Mouse (Mus musculus) v-Abl transformed pro-B cells (cell line): ENCODE results near the gene Rasgef1c.

Experiments used
- in situ Hi-C, 2 experiments: fragments of 400-800 bp; cut with MboI; formaldehyde crosslinking; loops; one replicate each; pipeline ENCODE4 v1.15.1; 2025; ENCODE audit not compliant: unreplicated experiment in 2 of 2

The Rasgef1c gene

DNA sequence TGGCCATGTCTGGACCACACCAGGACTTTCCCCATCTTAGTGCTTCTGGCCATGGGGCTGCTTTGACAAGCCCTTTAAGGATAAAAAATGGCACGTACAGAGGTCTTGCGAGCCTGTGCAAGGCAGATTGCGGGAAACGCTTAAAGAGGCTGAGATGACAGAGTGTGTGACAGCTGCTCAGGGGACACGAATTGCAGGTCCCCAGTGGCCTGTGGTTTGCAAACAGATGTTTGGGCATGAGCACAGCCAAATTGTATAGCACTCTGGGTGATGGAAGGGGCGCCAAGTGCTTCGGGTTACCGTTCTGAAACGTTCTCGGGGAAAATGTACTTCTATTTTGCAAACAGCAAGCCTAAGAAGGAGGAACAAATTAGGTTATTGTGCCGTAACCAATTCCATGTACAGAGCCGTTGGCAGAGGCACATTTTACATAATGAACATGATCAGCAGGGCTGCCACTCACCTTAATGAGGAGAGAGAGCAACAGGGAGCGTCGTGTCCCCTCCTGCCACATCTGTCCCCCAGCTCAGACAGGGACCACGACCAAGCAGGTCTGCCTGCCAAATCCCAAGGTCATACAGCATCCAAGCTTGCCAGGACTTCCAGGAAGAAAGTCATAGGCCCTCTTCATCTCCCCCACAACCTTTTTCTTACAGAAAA, 17.0 kb downstream of the Rasgef1c start:
- in situ Hi-C loops = no loop called here

DNA sequence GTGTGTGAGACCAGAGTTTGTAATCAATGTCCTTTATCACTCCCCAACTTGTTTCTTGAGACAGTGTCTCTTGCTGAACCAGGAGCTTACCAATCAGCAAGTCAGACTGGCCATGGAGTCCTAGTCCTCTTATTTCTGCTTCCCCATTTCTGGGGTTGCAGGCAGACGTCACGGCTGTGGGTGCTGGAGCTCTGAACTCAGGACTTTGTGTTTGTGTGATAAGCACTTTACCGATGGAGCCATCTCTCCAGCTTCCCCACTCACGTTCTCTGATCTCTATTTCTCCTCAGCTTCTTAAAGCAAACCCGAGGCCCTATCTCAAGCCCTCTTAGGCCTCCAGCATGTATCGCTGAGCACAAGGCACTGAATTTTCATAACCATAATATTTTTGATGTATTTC, 17.7 kb downstream of the Rasgef1c start:
- in situ Hi-C loops = no loop called here

DNA sequence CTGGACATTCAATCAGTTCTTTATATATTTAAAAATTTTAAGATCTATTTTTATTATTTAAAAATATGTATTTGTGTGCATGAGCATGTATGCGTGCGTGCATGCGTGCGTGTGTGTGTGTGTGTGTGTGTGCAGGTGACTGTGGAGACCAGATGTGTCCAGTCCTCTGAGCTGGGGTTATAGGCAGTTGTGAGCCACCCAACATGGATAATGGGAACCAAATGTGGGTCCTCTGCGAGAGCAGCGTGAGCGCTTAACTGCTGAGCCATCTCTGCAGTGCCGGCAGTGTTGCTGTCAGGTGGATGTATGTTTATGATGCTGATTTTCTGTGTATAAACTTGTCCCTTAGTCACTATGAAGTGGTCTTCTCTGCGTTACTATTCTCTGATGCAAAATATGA, 21.9 kb downstream of the Rasgef1c start:
- in situ Hi-C loops = no loop called here

DNA sequence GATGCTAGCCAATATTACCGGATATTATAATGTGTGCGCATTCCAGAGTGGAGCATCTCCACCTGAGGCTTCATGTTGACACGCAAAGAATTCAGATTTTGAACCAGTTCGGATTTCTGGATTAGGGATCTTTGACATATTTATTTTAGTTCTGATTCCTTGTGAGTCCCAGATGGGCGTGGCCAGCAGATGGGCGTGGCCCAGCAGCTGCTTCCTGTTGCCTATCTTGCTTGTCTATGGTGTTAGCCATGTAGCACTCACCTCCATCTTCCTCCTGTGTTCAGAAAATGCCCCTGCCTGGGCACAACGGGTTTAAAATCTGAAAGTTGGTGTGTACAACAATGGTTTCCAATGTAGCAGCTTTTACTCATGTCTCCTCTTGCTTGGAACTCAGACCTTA, 24.5 kb downstream of the Rasgef1c start:
- in situ Hi-C loops = no loop called here

DNA sequence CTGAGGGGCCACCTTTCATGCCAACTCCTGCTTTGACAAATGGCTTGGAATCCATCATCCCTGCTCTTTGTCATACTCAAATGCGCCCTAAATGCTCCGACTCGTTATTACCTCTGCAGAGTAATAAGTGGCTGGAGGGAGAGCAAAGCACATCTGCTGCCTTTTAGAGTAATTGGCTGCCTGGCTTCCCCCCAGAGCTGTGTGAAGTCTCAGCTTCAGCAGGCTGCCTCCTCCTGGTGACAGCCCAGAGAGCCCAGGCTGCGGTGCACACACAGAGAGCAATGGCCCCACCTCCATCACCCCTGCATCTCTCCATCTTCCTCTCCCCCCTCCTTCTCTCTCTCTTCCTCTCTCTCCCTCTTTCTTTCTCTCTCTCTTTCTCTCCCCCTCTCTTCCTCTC, 25.5 kb downstream of the Rasgef1c start:
- in situ Hi-C loops = no loop called here

DNA sequence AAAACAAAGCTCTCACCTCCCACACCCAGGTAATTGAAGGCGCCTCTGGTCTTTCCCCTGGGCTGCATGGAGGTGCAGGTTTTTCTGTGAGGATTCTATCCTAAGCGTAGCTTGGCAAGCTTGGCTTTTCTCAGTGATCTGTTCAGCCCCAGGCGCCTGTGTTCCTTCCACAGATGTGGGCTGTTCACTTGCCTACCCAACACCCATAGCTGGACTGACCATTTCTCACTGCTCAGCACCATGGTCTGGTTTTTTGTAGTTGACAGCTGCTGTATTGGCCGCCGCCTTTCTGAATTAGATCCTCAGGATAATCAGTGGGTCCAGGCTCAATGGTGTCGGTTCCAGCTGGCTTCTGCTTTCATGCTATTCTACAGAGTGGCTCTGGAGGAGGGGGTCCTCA, 26.0 kb downstream of the Rasgef1c start:
- in situ Hi-C loops = no loop called here

DNA sequence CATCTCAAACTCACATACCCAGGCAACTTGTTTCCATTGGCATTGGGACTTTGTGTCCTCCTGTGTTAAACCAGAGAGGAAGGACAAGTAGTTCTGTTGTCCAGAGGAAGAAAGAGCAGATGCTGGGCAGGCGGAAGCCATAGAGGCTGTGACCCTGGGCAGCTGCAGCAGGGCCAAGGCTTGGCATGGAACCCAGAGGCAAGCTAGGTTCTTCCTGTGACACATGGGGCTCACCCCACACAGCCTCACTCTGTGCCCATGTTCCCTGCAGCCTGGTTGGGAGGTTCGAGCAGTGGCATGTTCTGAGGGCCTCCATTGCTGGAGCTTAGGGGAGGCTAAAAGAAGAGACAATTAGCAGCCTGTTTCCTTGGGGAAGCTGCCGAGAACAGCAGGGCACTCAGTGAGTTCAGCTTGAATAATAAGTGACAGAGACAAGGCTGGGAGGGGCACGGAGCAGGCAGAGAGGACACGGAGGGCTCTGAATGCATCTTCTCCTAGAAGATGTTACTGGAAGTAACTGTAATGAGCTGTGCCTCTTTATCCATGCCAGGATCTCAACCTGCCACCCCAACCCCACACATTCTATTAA, 29.5 kb downstream of the Rasgef1c start:
- in situ Hi-C loops = no loop called here

DNA sequence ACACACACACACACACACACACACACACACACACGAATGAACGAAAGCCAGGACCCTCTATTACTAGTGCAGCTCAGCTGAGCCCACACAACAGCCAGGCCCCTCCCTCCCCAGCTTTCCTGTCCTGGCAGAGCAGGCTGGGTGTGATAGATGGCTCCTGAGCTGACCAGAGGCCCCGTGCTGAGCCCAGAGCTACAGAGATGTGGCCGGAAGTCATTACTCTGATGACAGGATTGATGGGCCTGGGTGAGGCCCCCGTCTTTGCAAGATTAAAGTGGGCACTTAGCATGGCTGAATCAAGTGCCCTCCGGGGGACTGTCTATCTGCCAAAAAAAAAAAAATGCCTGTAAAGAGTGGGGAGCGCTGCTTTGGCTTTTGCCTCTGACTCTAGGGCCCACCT, 30.2 kb downstream of the Rasgef1c start:
- in situ Hi-C loops = no loop called here

DNA sequence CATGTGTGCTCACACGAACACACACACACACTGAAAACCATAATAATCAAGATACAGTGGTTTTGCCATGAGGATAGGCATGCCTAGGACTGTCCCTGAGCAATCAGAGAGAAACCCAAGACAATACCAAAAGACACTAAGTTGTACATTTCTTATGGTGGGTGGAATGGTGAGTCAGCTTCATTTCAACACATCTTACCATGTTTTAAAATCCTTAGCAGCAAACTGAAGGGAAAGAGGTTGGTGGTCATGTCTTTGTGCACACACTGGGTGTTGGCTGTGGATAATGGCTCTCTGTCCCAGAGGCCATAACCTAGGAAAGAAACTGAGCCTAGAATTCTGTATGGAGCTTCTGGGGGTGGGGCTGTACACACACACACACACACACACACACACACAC, 32.2 kb downstream of the Rasgef1c start:
- in situ Hi-C loops = no loop called here

DNA sequence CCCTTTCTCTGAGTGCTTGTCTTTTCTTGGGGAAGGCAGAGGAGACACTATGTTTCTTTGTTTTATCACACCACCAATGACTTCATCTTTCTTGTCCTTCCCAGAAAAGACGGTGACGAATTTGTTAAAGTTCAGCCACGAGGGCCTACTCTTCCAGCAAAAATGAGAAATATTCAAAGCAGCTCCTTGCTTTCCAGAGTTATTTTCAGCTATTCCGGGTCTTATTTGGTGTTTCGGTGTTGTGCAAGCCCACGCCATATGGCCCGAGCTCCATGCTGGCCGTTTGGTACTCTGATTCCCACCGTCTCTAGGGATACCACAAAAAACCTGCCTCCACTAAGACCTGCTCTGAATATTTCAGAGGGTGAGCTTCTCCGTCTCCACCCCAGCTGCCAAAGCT, 32.7 kb downstream of the Rasgef1c start:
- in situ Hi-C loops = no loop called here

DNA sequence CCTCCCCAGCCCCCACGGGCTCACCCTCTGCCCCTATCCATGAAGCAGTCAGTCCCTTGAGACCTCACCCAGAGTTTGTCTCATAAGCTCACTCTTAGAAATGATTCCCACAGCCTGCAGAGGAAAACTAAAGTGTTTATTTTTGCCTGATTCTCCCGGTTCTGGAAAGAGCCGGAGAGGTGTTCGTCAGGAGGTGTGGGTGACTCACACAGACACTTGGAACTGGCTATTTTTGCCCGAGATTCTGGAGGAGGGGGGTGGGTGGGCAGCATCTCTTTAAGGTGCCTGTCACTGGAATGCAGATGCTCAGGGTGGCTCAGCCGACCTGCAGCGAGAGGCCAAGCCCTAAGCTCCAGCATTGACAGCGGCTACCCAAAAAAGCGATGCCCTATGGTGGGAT, 34.8 kb downstream of the Rasgef1c start:
- in situ Hi-C loops = no loop called here

DNA sequence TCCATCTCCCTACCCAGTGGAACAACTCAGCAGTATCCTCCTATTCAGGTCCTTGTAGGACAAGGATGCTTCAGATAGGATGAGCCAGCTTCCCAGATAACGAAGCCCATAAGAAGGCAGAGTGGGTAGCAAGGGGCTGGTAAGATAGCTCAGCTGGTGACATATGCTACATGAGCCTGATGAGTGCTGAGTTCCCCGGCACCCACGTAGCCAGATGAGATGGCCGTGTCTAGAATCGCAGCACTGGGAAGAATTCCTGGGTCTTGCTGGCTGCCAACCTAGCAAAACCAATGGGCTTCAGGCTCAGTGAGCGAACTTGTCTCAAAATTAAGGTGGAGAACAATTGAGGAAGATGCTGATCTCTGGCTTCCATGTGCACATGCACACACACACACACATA, 36.1 kb downstream of the Rasgef1c start:
- in situ Hi-C loops = no loop called here

DNA sequence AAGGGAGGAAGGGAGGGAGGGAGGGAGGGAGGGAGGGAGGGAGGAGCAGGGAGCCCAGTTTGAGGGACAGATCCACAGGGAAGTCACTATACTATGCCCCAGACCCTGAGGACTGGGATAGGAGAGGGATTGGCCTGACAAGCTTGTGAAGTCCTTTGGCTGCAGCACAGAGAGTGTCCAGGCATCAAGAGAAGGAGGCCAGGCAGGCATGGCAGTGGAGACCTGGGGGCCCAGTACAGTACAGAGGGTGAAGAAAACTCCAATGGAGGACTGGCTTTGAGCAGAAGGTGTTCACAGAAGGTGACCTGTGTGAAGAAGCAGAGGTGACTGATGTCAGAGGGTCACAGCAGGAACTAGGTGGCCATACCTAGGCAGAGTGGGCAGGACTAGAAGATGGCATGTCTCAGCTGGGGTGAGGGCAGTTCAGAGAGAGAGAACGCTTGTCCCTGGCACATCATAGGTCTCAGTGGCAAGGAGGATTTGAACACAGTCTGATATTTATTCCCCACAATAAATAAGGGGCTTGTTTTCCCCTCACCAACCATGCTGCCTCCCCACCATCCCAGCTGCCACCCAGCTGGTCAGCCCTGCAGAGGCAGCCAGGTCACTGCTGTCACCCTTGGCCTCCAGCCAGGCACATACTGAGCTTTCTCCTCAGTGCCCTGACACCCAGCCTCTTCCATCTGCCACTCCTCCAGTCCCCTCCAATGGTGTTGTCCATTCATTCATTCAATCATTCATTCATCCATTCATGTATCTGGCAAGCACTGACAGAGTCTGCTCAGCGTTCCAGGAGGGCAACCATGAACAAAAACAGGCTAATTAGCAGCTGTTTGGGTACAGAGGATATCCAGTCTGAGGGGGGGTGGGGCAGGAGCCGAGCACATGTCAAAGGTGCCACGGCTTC, 36.9 kb downstream of the Rasgef1c start:
- in situ Hi-C loops = no loop called here

DNA sequence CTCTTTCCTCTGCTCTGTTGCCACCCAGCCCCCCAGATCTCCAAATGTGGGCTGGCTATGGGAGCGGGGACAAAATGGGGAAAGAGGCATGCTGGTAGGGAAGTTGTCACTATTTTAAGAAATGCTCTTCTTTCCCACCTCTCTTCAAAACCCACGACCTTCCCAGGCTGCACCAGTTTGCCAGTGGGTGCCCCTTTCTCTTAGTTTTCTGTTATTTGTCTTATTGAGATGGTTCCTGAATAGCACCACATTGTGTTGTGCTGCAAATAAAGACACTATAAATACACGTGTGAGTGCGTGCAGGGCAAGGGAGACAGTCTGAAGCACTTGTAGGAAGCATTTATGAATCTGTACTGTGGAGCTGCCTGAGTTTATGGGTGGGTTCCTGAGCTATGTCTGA, 41.2 kb downstream of the Rasgef1c start:
- in situ Hi-C loops = no loop called here

DNA sequence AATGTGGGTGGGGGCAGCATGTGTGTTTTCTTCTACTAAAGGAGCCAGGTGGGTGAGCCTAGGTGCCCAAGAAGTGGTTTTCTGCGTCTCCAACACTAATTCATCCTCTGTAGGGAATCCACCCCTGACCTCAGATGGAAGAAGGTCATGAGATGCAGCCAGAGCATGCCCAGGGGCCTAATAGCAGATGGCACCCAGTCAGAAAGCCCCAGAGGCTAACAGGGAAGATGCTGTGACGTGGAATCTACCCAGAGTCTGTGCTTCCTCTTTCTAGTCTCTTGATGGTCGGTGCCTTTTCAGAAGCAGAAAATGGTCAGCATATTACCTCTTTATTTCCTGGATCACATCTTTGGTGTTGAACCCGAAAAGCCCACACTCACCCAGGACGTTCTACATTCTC, 42.3 kb downstream of the Rasgef1c start:
- in situ Hi-C loops = no loop called here

DNA sequence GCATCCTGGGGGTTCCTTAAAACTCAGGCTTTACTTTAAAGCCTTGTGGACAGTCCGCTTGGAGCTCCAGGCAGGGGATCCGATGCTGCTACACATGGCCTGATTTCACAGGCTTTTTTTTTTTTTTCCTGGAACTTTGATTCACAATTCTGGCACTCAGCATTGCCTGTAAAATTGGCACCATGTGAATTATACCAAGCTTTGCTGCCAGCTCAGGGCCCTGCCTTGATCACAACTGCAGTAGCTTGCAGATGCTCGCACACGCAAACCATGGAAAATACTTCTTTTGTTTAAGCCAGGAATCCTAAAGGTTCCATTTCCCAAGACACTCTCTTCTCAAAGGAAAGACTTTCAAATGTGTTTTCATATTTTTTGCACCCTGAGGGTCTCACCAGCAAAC, 44.1 kb downstream of the Rasgef1c start:
- in situ Hi-C loops = no loop called here

DNA sequence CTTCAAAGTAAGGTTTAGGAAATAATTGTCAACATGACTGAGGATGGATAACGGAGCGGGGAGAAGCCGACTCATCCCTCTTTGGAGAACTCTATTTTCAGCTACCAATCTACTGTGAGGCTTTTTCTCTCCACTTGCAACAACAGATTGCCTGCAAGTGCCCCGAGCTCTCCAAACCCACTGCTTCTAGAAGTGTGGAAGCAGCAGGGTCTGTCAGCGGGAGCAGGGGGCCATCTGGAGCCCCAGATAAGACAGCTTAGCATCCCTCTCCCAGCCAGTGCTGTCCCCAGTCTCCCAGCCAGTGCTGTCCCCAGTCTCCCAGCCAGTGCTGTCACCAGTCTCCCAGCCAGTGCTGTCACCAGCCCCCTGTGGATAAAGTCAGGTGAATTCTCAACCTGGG, 48.2 kb downstream of the Rasgef1c start:
- in situ Hi-C loops = loop anchor here in 1 of 2 experiments (25.0 kb wide), 1 partner anchor 213 kb away; no protein-coding TSS in a partner anchor

DNA sequence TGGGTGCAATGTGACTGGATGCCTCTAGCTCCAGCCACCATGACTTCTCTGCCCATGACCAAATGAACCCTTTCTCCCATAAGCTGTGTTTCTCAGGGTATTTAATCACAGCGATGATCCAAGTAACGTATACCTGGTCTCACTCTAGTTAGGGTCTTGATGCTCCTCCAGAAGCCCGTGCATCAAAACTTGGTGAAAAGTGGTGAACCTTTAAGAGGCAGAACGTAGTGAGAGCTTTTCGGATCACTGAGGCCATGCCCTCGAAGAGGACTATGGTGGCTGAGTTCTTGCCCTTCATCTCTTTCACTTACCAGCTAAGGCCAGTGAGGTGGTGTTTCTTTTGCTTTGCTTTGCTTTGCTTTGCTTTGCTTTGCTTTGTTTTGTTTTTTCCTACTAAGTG, 52.0 kb downstream of the Rasgef1c start:
- in situ Hi-C loops = loop anchor here in 1 of 2 experiments (25.0 kb wide), 1 partner anchor 216 kb away; no protein-coding TSS in a partner anchor

DNA sequence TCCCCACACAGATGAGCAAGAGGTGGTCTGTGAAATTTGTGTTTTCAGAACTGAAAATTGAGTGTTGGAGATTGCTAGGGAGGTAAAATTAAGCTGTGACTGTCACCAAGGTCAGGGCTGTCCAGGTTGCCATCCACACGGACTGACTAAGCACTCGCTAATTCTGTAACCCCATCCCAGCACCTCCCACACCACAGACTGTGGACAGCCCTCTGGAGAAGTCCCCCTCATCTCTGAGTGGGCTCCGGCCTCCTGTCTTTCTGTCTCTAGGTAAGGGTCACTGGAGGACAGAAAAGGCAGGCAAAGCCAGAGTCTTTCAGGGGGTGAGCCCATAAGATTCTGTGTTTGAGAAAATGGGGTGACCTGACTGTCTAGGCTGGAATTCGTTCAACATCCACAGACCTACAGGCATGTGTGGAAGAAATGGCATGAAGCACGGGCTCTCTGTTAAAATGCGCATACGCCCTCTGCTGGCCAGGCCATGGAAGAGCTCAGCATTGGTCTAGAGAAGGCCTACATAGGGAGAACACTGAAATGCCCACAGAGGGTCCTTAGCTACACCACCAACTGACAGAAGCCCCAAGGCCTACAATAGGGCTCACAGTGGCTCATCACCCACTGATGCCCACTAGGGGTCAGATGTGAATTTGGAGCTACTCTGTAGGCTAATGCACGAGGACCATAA, 54.1 kb downstream of the Rasgef1c start:
- in situ Hi-C loops = loop anchor here (5.0 to 25.0 kb wide), 3 partner anchors 53 to 298 kb away; partner anchors contain the start of gene Rasgef1c (in 2 of the 2)

DNA sequence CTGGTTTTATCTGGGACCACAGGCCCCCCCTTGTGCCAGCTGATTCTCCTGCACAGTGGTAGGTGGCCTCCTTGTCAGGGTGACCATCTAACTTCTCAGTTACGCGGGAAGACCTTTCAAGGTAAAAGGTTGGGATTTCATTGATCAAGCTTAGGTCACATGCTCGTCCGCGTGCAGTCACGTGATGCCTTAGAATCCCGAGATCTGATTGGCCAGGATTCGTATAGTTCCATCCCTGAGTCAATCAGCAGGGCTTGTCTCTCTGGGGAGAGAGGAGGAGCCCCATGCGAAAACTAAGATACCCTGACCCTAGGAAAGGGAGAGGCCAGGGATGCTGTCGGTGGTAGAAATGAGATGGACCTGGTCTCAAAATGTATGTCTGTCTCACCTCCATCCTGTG, 56.4 kb downstream of the Rasgef1c start:
- in situ Hi-C loops = loop anchor here (5.0 to 25.0 kb wide), 3 partner anchors 56 to 301 kb away; partner anchors contain the start of gene Rasgef1c (in 2 of the 2)
